Mouse (Mus musculus) gastrocnemius, postnatal 25 days (tissue): ENCODE results near the gene Adcy3. TPM values are rescaled to one million over a fixed set of nuclear protein-coding genes. Genes with fewer than 3 reads are reported as not detected.

Source experiments
- DNase-seq: peaks from one replicate; pipeline ENCODE4 v3.0.0; 2022
- long read RNA-seq, 2 experiments: library from polyadenylated mRNA; stranded (forward); transcript quantifications; one replicate each; pipeline ENCODE4 v2.0.0; 2021
- total RNA-seq, 2 experiments: library from RNA; stranded (reverse); gene quantifications; 1 replicate in 1 of 2; 2 replicates in 1 of 2; pipeline ENCODE4 v1.2.3; 2021

Gene Adcy3
- total RNA-seq: 1 to 10 TPM; 1.8 to 2.4 TPM
- long read RNA-seq, experiment 1, partial matches to known transcripts: 0 of 1 reads
- long read RNA-seq, experiment 1, other reads (novel, unspliced or antisense): 1 of 1 reads
- long read RNA-seq, experiment 2, partial matches to known transcripts: 3 of 3 reads
- long read RNA-seq, experiment 2, other reads (novel, unspliced or antisense): 0 of 3 reads

DNA sequence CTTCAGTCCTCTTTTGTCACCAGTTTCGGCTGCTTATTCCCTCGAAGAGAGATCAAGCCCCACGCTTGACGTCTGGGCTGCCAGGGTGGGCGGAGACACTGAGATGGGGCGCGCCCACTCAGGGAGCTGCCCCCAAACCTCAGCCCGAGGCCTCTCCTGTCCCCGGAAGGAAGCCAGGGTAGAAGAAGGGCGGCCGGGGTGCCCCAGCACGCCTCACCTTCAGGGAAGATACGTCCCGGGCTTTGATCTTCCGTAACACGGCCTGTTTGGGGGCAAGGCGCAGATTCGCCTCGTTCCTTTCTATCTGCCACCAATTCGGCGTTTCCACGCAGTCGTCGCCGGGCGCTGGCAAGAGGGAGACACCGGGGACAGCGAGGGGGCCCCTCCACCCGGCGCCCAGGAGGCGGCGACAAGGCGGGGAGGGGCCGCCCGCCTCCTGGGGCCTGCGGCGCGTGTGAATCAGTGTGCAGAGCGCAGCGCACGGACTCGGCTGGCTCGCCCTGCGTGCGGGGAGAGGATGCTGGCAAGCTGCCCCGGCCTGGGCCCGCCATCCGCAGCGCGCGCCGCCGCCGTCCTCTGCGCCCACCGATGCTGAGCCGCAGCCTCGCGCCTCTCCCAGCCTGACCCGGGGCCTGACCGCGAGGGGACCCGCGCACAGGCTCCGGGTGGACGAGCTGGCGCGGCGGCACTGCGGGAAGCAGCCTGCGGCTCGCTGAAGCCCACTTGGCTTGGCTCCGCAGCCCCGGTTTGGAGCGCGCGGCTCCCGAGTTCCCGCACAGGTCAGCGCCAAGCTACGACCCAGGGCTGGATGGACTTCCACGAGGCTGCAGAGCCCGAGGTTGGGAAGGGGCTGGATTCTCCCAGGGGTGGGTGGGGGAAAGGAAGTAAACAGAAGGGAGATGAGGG is at the start of gene Adcy3:
Adcy3 (plus strand) TSS at position 163 of the 906 bp plus-strand sequence.
- DNase-seq: peak; percentile 56

DNA sequence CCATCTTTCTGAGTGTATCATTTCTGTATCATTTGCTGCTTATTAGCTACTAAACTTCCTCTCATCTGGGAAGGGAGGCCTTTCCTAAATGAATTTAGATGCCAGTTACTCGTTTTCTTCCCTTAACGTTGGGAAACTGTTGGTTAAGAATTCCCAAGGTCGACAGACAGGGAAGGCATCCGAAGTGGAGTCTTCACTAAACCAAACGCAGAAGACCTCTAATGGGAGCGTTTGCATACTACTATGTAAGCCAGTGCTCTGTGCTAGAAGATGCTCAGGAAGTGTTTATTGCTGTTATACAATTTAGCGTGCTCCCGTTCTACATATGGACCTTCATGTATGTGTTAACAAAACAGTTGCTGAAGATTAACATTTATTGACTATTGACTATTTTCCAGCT is 49.5 kb upstream of the Adcy3 start:
- no peak for DNase-seq

DNA sequence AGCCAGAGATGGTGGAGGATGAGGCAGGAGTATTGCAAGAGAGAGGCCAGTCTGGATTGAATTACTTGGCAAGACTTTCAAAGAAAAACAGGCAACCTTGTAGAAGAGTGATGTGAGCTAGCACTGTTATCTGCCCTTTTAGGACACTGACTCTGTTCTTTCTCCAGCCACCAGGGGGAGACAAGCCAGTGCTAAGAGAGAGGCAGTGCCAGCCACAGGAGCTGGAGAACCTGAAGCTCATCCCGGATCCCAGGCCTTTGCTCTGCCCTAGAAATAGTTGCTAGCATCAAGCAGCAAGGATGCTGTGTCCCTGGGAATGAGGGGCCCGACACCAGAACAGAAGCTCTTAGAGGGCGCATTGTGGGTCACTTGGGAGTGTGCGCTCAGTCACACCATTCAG is 25.5 kb upstream of the Adcy3 start:
- peak; percentile 45 for DNase-seq

GRCm38 (mm10) chr12:4116132-4116531 is 16.8 kb upstream of the Adcy3 start:
- DNase-seq: no peak

GRCm38 (mm10) chr12:4117136-4117535 is 15.8 kb upstream of the Adcy3 start:
- DNase-seq: no peak

- no peak for DNase-seq
Measured at GRCm38 (mm10) chr12:4117579-4117978, 15.3 kb upstream of the Adcy3 start.

DNA sequence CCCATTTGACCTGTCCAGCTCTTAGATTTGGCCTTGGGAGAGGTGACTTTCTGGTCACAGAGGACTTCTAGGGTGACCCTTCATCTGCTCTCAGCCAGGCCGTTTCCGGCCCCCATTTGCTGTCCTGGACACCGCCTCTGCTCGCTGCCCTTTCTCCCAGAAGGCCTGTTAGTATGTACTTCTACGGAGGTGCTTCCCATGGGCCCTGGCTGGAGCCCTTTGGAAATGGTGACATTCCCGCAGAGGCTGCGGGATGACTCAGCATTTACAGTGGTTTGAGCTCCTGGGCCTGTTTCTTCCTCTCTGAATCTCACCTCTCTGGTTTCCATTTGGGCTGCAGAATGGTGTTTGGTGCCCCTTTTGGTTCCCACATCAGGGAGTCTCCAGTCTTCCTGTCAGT is 5.6 kb upstream of the Adcy3 start:
- DNase-seq: no peak

- DNase-seq: no peak
Measured at GRCm38 (mm10) chr12:4133847-4134212, 927 bp downstream of the Adcy3 start.

GRCm38 (mm10) chr12:4143179-4143578 is 10.3 kb downstream of the Adcy3 start:
- DNase-seq: no peak

GRCm38 (mm10) chr12:4150936-4151335 is 18.0 kb downstream of the Adcy3 start:
- DNase-seq: no peak

- DNase-seq: peak; percentile 29
Measured at GRCm38 (mm10) chr12:4151969-4152368, 19.1 kb downstream of the Adcy3 start.

DNA sequence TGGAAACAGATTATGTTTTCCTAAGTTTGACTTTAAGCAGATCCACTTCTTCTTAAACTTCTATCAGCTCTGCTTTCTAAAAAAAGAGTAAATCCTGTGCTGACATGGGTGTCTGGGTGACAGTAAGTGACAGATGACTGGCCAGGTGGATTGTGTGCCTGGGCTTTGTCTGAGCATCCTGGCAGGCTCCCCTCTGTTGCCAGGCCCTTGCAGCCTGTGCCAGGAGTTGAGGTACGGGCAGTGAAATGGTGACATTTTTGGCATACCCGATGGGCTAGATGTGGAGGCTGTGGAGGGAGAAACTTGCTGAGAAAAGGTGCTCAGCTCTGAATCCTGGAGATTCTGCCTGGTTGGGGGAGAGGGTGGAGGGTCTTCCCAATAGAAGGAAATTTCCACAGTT is 24.6 kb downstream of the Adcy3 start:
- no peak for DNase-seq

- DNase-seq: no peak
Measured at GRCm38 (mm10) chr12:4158179-4158578, 25.3 kb downstream of the Adcy3 start.

DNA sequence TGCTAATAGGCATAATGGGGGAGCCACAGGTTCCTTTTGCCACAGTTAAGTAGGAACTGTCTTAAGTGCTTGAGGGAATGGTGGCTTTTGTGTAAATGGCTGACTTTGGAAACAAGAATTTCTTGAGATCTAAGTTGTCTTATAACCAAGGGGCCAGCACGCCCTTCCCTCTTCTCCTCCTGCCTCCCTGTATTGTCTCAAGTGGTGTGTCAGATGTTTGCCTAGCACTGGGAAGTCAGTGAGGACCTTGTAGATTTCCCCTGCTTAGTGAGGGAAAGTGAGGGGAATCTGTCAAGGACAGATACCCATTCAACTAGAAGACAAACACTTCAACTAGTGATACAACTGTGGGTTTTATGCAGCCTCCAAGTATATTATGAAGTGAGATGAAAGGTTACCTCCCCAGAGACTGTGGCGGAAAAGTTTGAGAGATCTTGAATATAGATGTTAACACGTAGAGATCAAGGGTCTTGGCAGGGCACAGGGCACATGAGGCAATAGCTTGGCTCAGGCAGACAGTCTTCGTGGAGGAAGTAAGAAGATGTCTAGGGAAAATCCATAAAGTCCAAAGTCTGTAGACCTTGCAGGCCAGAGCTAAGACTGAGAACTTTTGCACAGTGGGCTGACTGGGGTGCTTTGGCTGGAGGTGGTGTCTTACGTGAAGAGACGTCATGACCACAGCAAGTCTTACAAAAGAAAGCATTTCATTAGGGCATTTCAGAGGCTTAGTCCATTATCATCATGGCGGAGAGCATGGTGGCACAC is 26.1 kb downstream of the Adcy3 start:
- DNase-seq: no peak

DNA sequence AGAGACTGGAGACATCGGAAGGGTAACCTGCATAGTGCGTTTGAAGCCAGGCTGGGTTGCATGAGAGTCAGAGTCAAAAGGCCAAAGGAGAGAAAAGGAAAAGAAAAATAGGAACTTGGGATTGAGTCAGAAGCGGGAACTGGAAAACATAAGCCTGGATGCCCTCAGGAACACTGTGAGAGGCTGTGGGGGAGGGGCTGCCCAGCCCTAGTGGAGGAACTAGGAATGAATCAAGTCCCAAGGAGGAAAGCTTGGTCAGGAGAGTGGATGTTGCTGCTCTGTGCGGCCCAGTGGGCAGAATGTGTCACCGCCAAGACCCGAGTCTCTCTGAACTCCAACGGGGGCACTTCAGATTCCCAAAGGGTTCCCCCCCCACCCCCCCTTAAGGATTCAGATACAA is 27.4 kb downstream of the Adcy3 start:
- no peak for DNase-seq

DNA sequence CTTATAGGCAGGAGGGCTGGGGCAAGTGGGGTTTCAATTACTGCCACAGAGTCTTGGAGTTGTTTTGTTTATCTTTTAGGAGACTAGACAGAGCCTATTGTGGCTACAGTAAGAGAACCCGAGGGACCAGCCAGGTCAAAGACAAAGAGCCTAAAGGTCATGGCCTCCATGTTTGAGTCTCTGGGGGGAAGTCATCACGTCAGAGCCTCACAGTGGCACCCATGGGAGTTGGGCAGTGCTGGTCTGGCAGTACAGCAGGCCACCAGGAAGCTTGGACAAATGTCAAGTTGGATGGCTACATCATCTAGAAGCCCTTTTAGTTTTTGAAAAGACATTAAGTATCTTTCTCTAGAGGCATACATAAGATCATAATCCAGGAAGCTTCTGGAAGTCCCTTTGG is 30.0 kb downstream of the Adcy3 start:
- DNase-seq: no peak

GRCm38 (mm10) chr12:4166970-4167369 is 34.1 kb downstream of the Adcy3 start:
- DNase-seq: no peak

- no peak for DNase-seq
Measured at GRCm38 (mm10) chr12:4169058-4169457, 36.2 kb downstream of the Adcy3 start.

GRCm38 (mm10) chr12:4169622-4170021 is 36.7 kb downstream of the Adcy3 start:
- DNase-seq: no peak

DNA sequence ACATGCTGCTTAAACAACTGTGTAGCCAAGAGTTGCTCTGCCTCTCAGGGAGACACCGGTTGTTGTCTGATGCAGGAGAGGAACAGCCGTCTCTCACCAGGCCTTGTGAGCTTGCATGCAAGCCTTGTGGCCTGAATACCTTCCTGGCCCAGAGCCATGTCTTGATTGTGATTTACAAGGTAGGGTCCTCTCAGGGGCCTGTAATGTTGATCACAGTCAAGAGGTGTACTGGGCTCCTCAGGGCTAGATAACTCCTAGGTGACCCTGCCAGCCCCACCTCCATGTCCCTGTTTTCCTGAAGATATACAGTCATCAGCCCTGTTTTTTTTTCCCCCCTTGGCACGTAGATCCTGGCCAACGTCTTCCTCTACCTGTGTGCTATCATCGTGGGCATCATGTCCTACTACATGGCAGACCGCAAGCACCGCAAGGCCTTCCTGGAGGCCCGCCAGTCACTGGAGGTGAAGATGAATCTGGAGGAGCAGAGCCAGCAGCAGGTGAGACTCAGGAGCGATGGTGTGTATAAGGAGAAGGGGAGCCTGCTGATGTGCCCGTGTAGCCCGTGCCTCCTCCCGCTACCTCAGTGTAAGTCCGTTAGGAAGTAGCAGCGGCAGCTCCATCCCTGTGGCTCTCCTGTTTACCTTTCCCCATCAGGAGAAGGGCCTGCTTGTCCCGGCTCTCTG is 40.3 kb downstream of the Adcy3 start:
- DNase-seq: no peak

DNA sequence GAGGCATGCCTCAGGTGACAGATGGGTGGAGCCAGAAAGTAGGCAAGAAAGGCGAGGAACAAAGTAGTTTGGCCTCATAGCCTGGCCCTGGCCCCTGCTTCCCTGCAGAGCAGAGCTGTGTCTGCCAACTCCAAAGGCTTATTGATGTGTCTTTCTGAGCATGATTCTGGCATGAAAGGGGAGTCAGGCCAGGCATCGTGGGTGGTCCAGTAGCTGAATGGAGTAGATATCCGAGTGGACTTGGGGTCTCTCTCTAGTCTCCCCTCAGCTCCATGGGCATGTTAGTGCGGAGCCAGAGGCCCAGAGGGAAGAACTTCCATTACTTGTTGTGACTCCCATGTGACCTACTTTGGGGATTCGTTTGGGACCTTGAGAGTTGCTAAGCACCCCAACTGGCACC is 45.9 kb downstream of the Adcy3 start:
- DNase-seq: no peak

DNA sequence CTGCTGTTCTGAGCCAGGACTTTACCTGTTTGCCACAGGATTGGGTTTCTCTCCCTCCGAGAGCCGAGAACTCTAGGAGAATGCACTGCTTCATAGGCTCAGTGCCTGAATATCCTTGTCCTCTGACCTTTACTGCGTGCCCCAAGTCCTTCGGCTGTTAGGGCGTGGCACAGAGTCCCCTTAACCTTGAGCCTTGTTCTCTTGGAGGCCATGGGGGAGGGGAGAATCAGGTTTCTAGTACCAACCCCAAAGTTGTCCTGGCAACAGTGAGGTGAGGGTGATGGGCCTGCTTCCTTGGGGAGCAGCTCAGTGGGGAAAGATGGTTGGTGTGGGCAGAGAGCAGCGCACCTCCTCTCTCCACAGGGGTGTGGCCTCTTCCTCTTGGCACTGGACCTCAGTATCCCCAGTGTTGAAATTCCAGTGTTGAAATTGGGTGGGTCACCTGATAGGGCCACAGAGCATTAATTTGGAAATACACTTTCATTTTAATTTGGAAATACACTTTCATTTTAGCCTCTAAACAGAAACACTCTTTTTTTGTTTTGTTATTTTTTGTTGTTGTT is 46.8 kb downstream of the Adcy3 start:
- DNase-seq: no peak
